Mouse (Mus musculus) c-Kit-positive CD71-positive TER-119-positive erythroid progenitor cells, embryonic 14.5 days (primary cell): ENCODE measurements around the gene H1fnt.

Source experiments
- DNase-seq: peaks from one replicate; pipeline ENCODE4 v3.0.0-alpha.2; 2013; ENCODE audit warnings: low spot score

H1fnt gene

DNA sequence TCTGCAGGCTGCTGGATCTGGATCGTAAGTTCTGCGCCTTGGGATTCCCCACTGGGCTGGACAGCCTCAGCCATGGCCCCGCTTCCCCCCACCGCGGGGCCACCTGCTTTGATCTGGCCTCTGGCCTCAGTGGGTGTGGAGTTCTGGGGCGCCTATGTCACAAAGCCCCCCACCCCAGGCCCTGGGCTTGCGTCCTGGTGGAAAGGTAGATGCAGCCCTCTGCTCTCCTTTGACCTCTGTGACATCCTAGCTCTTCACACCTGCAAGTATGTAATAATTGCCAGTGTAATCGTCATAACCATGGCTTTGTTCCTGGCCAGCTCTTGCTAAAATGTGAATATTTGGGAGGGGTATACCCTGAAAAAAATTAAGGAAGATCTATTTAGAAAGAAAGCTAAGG lies at the start of gene H1fnt:
Gene H1fnt, minus strand, starts transcription at position 101 of the 400 bp plus-strand sequence.
- no peak for DNase-seq

- no peak for DNase-seq
Observed at GRCm38 (mm10) chr15:98295628-98296551, 38.8 kb upstream of the H1fnt start, which contains the start of gene Zfp641. Gene Zfp641, minus strand, starts transcription at chr15:98296161.

GRCm38 (mm10) chr15:98293651-98294050 lies 36.6 kb upstream of the H1fnt start:
- no peak for DNase-seq

DNA sequence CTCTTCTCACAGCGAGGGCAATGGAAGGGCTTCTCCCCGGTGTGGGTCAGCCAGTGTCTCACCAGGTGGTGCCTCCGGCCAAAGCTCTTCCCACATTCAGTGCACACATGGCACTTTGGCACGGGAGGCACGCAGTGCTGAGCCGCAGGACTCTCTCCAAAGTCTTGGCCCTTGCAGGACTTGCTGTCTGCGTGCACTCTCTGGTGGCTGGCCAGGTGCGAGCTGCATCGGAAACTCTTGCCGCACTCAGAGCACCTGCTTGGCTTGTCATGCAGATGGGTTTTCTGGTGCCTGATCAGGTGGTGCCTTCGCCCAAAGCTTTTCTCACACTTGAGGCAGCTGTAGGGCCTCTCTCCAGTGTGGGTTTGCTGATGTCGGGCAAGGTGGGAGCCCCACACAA lies 31.5 kb upstream of the H1fnt start:
- DNase-seq, result no peak

GRCm38 (mm10) chr15:98286418-98286817 lies 29.3 kb upstream of the H1fnt start:
- no peak for DNase-seq

- DNase-seq, result no peak
Observed at GRCm38 (mm10) chr15:98257776-98258175, 683 bp upstream of the H1fnt start.

DNA sequence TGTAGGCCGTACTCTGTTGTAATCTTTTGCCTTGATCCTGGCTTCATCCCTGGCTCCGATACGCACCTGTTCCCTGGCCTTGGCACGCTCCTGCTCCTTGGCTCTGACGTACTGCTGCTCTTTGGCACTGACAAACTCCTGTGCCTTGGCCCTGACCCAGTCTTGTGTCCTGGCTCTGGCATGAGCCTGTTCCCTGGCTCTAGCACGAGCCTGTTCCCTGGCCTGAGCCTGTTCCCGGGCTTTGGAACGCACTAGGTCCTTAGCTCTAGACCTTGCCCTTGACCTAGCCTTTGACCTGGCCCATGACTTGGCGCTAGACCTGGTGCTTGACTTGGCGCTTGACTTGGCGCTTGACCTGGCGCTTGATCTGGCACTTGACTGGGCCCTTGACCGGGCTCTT lies 822 bp downstream of the H1fnt start:
- no peak for DNase-seq

DNA sequence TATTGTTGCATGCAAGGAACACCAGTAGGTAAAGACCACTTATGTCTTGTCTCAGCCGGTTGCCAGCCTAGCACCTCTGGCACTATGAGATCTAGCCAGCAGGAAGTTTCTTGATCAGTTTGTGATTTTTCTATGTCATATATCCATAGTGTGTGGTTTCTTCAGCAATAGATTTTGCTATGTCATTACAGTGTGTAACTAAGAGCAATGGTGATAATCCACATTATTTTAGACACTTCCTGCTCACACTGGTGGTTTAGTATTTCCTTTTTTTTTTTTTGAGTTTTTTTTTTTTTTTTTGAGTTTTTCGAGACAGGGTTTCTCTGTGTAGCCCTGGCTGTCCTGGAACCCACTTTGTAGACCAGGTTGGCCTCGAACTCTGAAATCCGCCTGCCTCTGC lies 21.7 kb downstream of the H1fnt start:
- no peak for DNase-seq

- DNase-seq, result no peak
Observed at GRCm38 (mm10) chr15:98234350-98234749, 22.7 kb downstream of the H1fnt start, which contains the start of gene Olfr286. Gene Olfr286, minus strand, starts transcription at chr15:98234450.

DNA sequence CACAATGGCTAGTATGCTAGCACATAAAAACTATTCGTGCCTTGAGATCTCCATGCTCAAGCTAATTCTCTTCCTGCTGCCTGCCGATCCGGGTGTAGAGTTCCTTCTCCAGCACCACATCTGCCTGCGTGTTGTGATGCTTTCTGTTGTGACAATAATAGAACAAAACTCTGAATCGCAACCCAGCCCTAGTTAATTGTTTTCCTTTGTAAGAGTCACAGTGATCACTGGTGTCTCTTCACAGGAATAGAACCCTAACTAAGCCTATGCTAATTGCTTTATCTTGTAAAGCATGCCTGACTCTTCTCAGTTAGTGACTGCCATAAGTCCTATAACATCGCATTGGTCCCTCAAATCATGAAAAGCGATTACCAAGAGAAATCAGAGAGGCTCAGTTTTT lies 31.0 kb downstream of the H1fnt start:
- DNase-seq, result no peak

DNA sequence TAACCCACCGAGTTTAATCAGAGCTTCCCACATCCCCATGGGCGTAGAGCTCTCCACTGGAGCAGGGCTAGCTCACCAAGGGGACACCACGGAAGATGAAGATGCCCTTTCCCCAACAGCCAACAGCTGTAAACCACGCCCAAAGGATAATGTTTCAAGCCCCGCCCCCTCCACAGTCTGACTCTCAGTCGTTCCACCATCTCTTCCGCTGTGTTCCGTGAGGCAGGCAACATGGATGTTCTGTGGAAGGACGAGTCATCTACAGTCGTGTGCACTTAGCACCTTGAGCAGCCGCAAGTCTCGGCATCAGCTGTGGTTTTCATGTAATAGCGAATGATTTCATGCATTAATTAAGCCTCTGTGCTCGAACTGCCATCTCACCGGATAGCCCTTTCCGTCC lies 31.5 kb downstream of the H1fnt start:
- DNase-seq, result no peak

GRCm38 (mm10) chr15:98222377-98222776 lies 34.7 kb downstream of the H1fnt start:
- DNase-seq, result no peak

DNA sequence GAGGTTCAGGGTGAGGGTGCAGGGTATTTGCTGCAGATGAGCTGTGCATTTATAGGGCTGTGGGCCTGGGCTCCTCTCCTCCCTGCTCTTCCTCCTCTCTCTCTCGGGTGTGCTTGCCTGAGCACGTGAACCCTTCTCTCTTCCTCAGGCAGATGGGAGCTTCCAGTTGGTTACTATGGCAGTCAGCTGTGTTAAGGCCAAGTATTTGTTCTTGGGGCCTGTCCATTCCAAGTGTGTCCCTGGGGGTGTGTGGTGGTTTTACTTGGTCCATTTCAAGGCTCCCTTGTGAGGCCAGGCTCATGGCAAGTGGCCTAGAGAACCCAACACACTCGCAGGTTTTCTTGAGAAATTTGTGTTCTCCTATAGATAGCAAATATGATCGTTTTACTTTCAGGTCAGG lies 36.2 kb downstream of the H1fnt start, which contains the start of the genes Gm44579 and Olfr287:
Gene Gm44579, minus strand, starts transcription at position 101 of the 400 bp plus-strand sequence.
Gene Olfr287, minus strand, starts transcription at position 180 of the 400 bp plus-strand sequence.
- no peak for DNase-seq

- DNase-seq, result no peak
Observed at GRCm38 (mm10) chr15:98214130-98214529, 43.0 kb downstream of the H1fnt start.

GRCm38 (mm10) chr15:98213336-98213870 lies 43.7 kb downstream of the H1fnt start:
- DNase-seq, result no peak

- no peak for DNase-seq
Observed at GRCm38 (mm10) chr15:98209676-98210075, 47.4 kb downstream of the H1fnt start.
